Mouse (Mus musculus): ENCODE data around the gene Creb5.

Gene Creb5

GRCm38 (mm10) chr6:53287038-53287561 lies at the start of gene Creb5:
Creb5 (plus strand) TSS chr6:53287270.
- peak; percentile 92 for DNase-seq

GRCm38 (mm10) chr6:53259841-53260240 lies 27.2 kb upstream of the Creb5 start:
- peak; percentile 81 for DNase-seq

GRCm38 (mm10) chr6:53262401-53262800 lies 24.7 kb upstream of the Creb5 start:
- DNase-seq, result peak; percentile 28

GRCm38 (mm10) chr6:53267036-53267435 lies 20.0 kb upstream of the Creb5 start:
- no peak for DNase-seq

GRCm38 (mm10) chr6:53267732-53268505 lies 19.2 kb upstream of the Creb5 start:
- no peak for DNase-seq

GRCm38 (mm10) chr6:53271216-53271615 lies 15.9 kb upstream of the Creb5 start:
- DNase-seq, result no peak

- DNase-seq, result no peak
These were observed 15.4 kb upstream of the Creb5 start for GRCm38 (mm10) chr6:53271636-53272035.

GRCm38 (mm10) chr6:53286389-53287037 lies 557 bp upstream of the Creb5 start:
- DNase-seq, result peak; percentile 81

- DNase-seq, result peak; percentile 53
These were observed 702 bp downstream of the Creb5 start for GRCm38 (mm10) chr6:53287562-53288381.

- peak; percentile 21 for DNase-seq
These were observed 1.8 kb downstream of the Creb5 start for GRCm38 (mm10) chr6:53288584-53289558.

- no peak for DNase-seq
These were observed 2.6 kb downstream of the Creb5 start for GRCm38 (mm10) chr6:53289659-53290058.

GRCm38 (mm10) chr6:53290215-53290990 lies 3.3 kb downstream of the Creb5 start:
- DNase-seq, result no peak

GRCm38 (mm10) chr6:53292931-53293330 lies 5.9 kb downstream of the Creb5 start:
- no peak for DNase-seq

GRCm38 (mm10) chr6:53297851-53298250 lies 10.8 kb downstream of the Creb5 start:
- DNase-seq, result no peak

- no peak for DNase-seq
These were observed 17.1 kb downstream of the Creb5 start for GRCm38 (mm10) chr6:53304201-53304600.

- no peak for DNase-seq
These were observed 19.1 kb downstream of the Creb5 start for GRCm38 (mm10) chr6:53306156-53306555.

GRCm38 (mm10) chr6:53306710-53307109 lies 19.6 kb downstream of the Creb5 start:
- no peak for DNase-seq

GRCm38 (mm10) chr6:53308684-53309083 lies 21.6 kb downstream of the Creb5 start:
- no peak for DNase-seq

- DNase-seq, result no peak
These were observed 26.5 kb downstream of the Creb5 start for GRCm38 (mm10) chr6:53313604-53314003.

GRCm38 (mm10) chr6:53314126-53314525 lies 27.1 kb downstream of the Creb5 start:
- DNase-seq, result no peak
